Mouse (Mus musculus) layer of hippocampus, adult 9-11 months (tissue): ENCODE results near the gene Nfasc.

ENCODE experiments used
- DNase-seq: peaks from one replicate; pipeline ENCODE4 v3.0.0; 2022

Gene Nfasc

GRCm38 (mm10) chr1:132741175-132741997, at the start of gene Nfasc:
Nfasc (minus strand) TSS chr1:132741797.
- peak; percentile 91 for DNase-seq

- DNase-seq, result no peak
Measured at GRCm38 (mm10) chr1:132791049-132791448, 49.5 kb upstream of the Nfasc start.

GRCm38 (mm10) chr1:132786866-132787265, 45.3 kb upstream of the Nfasc start:
- DNase-seq, result no peak

GRCm38 (mm10) chr1:132781607-132782445, 40.2 kb upstream of the Nfasc start:
- no peak for DNase-seq

GRCm38 (mm10) chr1:132780961-132781360, 39.4 kb upstream of the Nfasc start:
- DNase-seq, result no peak

- no peak for DNase-seq
Measured at GRCm38 (mm10) chr1:132780254-132780653, 38.7 kb upstream of the Nfasc start.

GRCm38 (mm10) chr1:132774959-132775358, 33.4 kb upstream of the Nfasc start:
- DNase-seq, result no peak

GRCm38 (mm10) chr1:132771377-132771776, 29.8 kb upstream of the Nfasc start:
- DNase-seq, result no peak

GRCm38 (mm10) chr1:132769559-132769958, 28.0 kb upstream of the Nfasc start:
- peak; percentile 65 for DNase-seq

- peak; percentile 68 for DNase-seq
Measured at GRCm38 (mm10) chr1:132767422-132767821, 25.8 kb upstream of the Nfasc start.

- DNase-seq, result peak; percentile 51
Measured at GRCm38 (mm10) chr1:132765887-132766651, 24.5 kb upstream of the Nfasc start.

GRCm38 (mm10) chr1:132765222-132765621, 23.6 kb upstream of the Nfasc start:
- no peak for DNase-seq

- no peak for DNase-seq
Measured at GRCm38 (mm10) chr1:132759390-132759789, 17.8 kb upstream of the Nfasc start.

GRCm38 (mm10) chr1:132758656-132759370, 17.2 kb upstream of the Nfasc start:
- DNase-seq, result peak; percentile 70

- DNase-seq, result no peak
Measured at GRCm38 (mm10) chr1:132755211-132755610, 13.6 kb upstream of the Nfasc start.

GRCm38 (mm10) chr1:132749217-132749884, 7.8 kb upstream of the Nfasc start:
- DNase-seq, result no peak

- DNase-seq, result no peak
Measured at GRCm38 (mm10) chr1:132746302-132746701, 4.7 kb upstream of the Nfasc start.

GRCm38 (mm10) chr1:132745636-132746035, 4.0 kb upstream of the Nfasc start:
- no peak for DNase-seq

- peak; percentile 68 for DNase-seq
Measured at GRCm38 (mm10) chr1:132739077-132739521, 2.5 kb downstream of the Nfasc start.

- DNase-seq, result no peak
Measured at GRCm38 (mm10) chr1:132736171-132736570, 5.4 kb downstream of the Nfasc start.

GRCm38 (mm10) chr1:132733873-132734447, 7.6 kb downstream of the Nfasc start:
- no peak for DNase-seq
